Mouse (Mus musculus) forebrain, embryonic 11.5 days (tissue): ENCODE results near the gene Slc9c1. TPM values are rescaled to one million over a fixed set of nuclear protein-coding genes. Genes with fewer than 3 reads are reported as not detected.

Experiments used
- ATAC-seq: fragments of 200-750 bp; cut with Nextera tagmentation; replicated peaks from 2 replicates; pipeline ENCODE4 v1.8.0; 2017; ENCODE audit warnings: moderate TSS enrichment; ENCODE audit not compliant: low FRiP score
- DNase-seq: peaks from one replicate; pipeline ENCODE4 v3.0.0-alpha.2; 2017; ENCODE audit warnings: low spot score
- H3K27ac ChIP-seq: fragments of 300-500 bp; sonication (generic); 2 replicates; pipeline ENCODE4 v1.5.1; 2014; ENCODE audit warnings: low read depth, low read length
- H3K27me3 ChIP-seq: fragments of 300-500 bp; sonication (generic); 2 replicates; pipeline ENCODE4 v1.6.1; 2014; ENCODE audit warnings: mild to moderate bottlenecking, low read length, mixed read lengths; ENCODE audit not compliant: control insufficient read depth, insufficient read depth
- H3K36me3 ChIP-seq: fragments of 300-500 bp; sonication (generic); 2 replicates; pipeline ENCODE4 v1.6.1; 2014; ENCODE audit warnings: mild to moderate bottlenecking, low read length, moderate library complexity, mixed read lengths; ENCODE audit not compliant: control insufficient read depth, insufficient read depth
- H3K4me1 ChIP-seq: fragments of 300-500 bp; sonication (generic); replicated peaks from 2 replicates; pipeline ENCODE4 v1.6.1; 2014; ENCODE audit warnings: low read length, mixed read lengths; ENCODE audit not compliant: control insufficient read depth, insufficient read depth
- H3K4me2 ChIP-seq: fragments of 300-500 bp; sonication (generic); 2 replicates; pipeline ENCODE4 v1.6.1; 2014; ENCODE audit warnings: low read depth, mild to moderate bottlenecking, low read length, moderate library complexity, mixed read lengths; ENCODE audit not compliant: severe bottlenecking
- H3K4me3 ChIP-seq: fragments of 300-500 bp; sonication (generic); 2 replicates; pipeline ENCODE4 v1.5.1; 2014; ENCODE audit warnings: low read depth, low read length
- H3K9ac ChIP-seq: fragments of 300-500 bp; sonication (generic); 2 replicates; pipeline ENCODE4 v1.6.1; 2014; ENCODE audit warnings: low read length
- H3K9me3 ChIP-seq: fragments of 300-500 bp; sonication (generic); 2 replicates; pipeline ENCODE4 v1.6.1; 2016; ENCODE audit warnings: low read length, mixed read lengths; ENCODE audit not compliant: control insufficient read depth
- WGBS: fragments of 180-500 bp; shearing (Covaris S2); extraction: QIAGEN DNeasy Blood & Tissue Kit; methylation state at CpG from one replicate; pipeline ENCODE4 v1.1.7; 2014; 5-methylcytosine and 5-hydroxymethylcytosine counted together
- polyA plus RNA-seq: library from polyadenylated mRNA; unstranded; fragments of >200 nt; fragmentation: Nextera tagmentation; extraction: Ambion mirVana; gene quantifications from 2 replicates; pipeline ENCODE4 v1.2.1, GENCODE M21; 2014

Gene Slc9c1
- polyA plus RNA-seq, 1 experiment from 2014 or later = not detected

- Histone ChIP-seq H3K9me3 (no peaks in the 10 kb centered on the region), H3K4me2 (no peak within 1 kb of the TSS), H3K4me3 (no peak within 1 kb of the TSS), H3K27me3 (no peaks in the 10 kb centered on the region), H3K27ac (no peak within 1 kb of the TSS), H3K9ac (no peak within 1 kb of the TSS), H3K36me3 (no peaks in the 10 kb centered on the region), H3K4me1 (no peaks in the 10 kb centered on the region)
- ATAC-seq = no peak
- DNase-seq = no peak
- 87% methylated on average over 4 of the region's 4 CpGs for WGBS
Observed at GRCm38 (mm10) chr16:45610267-45610666, 75.2 kb downstream of the Slc9c1 start, which contains the start of gene Gcsam. TSS of gene Gcsam (plus strand) at chr16:45610380.

- Histone ChIP-seq H3K4me1 (no peaks in the 10 kb centered on the region), H3K4me2 (no peak overlapping the region), H3K9ac (no peak overlapping the region), H3K27ac (no peak overlapping the region), H3K36me3 (no peaks in the 10 kb centered on the region), H3K9me3 (no peaks in the 10 kb centered on the region), H3K27me3 (no peaks in the 10 kb centered on the region), H3K4me3 (no peak overlapping the region)
- ATAC-seq (no peak), DNase-seq (no peak)
- WGBS = 60% methylated on average over 2 of the region's 2 CpGs
Observed at GRCm38 (mm10) chr16:45613247-45613646, 78.1 kb downstream of the Slc9c1 start.

GRCm38 (mm10) chr16:45615944-45616343 is 80.8 kb downstream of the Slc9c1 start:
- no peaks in the 10 kb centered on the region for H3K4me1 ChIP-seq
- H3K27me3 ChIP-seq = no peaks in the 10 kb centered on the region
- ATAC-seq (no peak), DNase-seq (no peak)
- no peak overlapping the region for H3K9ac ChIP-seq
- no peaks in the 10 kb centered on the region for H3K9me3 ChIP-seq
- no peak overlapping the region for H3K4me2 ChIP-seq
- no peaks in the 10 kb centered on the region for H3K36me3 ChIP-seq
- H3K27ac ChIP-seq = no peak overlapping the region
- WGBS = 88% methylated on average over 1 of the region's 1 CpGs
- H3K4me3 ChIP-seq = no peak overlapping the region

GRCm38 (mm10) chr16:45619751-45620375 is 84.8 kb downstream of the Slc9c1 start:
- H3K9me3 ChIP-seq = no peaks in the 10 kb centered on the region
- H3K27ac ChIP-seq = no peak overlapping the region
- no peaks in the 10 kb centered on the region for H3K36me3 ChIP-seq
- no peaks in the 10 kb centered on the region for H3K4me1 ChIP-seq
- ATAC-seq = no peak
- no peak for DNase-seq
- WGBS = 86% methylated on average over 8 of the region's 8 CpGs
- H3K4me3 ChIP-seq = no peak overlapping the region
- no peaks in the 10 kb centered on the region for H3K27me3 ChIP-seq
- H3K9ac ChIP-seq = no peak overlapping the region
- no peak overlapping the region for H3K4me2 ChIP-seq

GRCm38 (mm10) chr16:45623230-45623629 is 88.1 kb downstream of the Slc9c1 start:
- ATAC-seq (no peak), DNase-seq (no peak)
- Histone ChIP-seq H3K4me3 (no peak overlapping the region), H3K36me3 (no peaks in the 10 kb centered on the region), H3K9ac (no peak overlapping the region), H3K27ac (no peak overlapping the region), H3K27me3 (no peaks in the 10 kb centered on the region), H3K4me1 (no peaks in the 10 kb centered on the region), H3K4me2 (no peak overlapping the region), H3K9me3 (no peaks in the 10 kb centered on the region)
- WGBS = 93% methylated on average over 4 of the region's 4 CpGs

- Histone ChIP-seq H3K4me3 (no peak overlapping the region), H3K9ac (no peak overlapping the region), H3K27ac (no peak overlapping the region), H3K4me1 (no peaks in the 10 kb centered on the region), H3K9me3 (no peaks in the 10 kb centered on the region), H3K36me3 (no peaks in the 10 kb centered on the region), H3K27me3 (no peaks in the 10 kb centered on the region), H3K4me2 (no peak overlapping the region)
- ATAC-seq = no peak
- WGBS = 87% methylated on average over 2 of the region's 2 CpGs
- DNase-seq = no peak
Observed at GRCm38 (mm10) chr16:45624791-45625190, 89.7 kb downstream of the Slc9c1 start.

GRCm38 (mm10) chr16:45625342-45625741 is 90.2 kb downstream of the Slc9c1 start:
- Histone ChIP-seq H3K27me3 (no peaks in the 10 kb centered on the region), H3K4me3 (no peak overlapping the region), H3K36me3 (no peaks in the 10 kb centered on the region), H3K9ac (no peak overlapping the region), H3K9me3 (no peaks in the 10 kb centered on the region), H3K27ac (no peak overlapping the region), H3K4me2 (no peak overlapping the region), H3K4me1 (no peaks in the 10 kb centered on the region)
- no peak for DNase-seq
- WGBS = 88% methylated on average over 2 of the region's 2 CpGs
- no peak for ATAC-seq

- H3K27me3 ChIP-seq = no peaks in the 10 kb centered on the region
- ATAC-seq = no peak; the same call in 1 of the 2 replicates
Observed at GRCm38 (mm10) chr16:45629497-45630105, 94.5 kb downstream of the Slc9c1 start.

More at GRCm38 (mm10) chr16:45629497-45630105, 94.5 kb downstream of the Slc9c1 start:
- H3K4me2 ChIP-seq = no peak overlapping the region
- H3K27ac ChIP-seq = no peak overlapping the region
- WGBS = 83% methylated on average over 8 of the region's 8 CpGs
- no peak overlapping the region for H3K4me3 ChIP-seq
- no peaks in the 10 kb centered on the region for H3K36me3 ChIP-seq
- H3K4me1 ChIP-seq = no peaks in the 10 kb centered on the region
- H3K9me3 ChIP-seq = no peaks in the 10 kb centered on the region
- DNase-seq = no peak
- H3K9ac ChIP-seq = no peak overlapping the region
